Mouse (Mus musculus): Measurements from ENCODE around the gene Wfdc10. TPM values are rescaled to one million over a fixed set of nuclear protein-coding genes. Genes with fewer than 3 reads are reported as not detected.

Wfdc10 gene
- total and polyA plus RNA-seq, 3 experiments: not detected

GRCm38 (mm10) chr2:164670261-164670660, 14.4 kb downstream of the Wfdc10 start:
- DNase-seq: no peak
- 65% methylated on average over 5 of the region's 5 CpGs for WGBS
- TF ChIP-seq POLR2A (IDR thresholded peaks at IDR 0.05; ENCODE audit: insufficient read depth, low read depth, low read length) (no peak), CTCF (IDR thresholded peaks at IDR 0.05) (no peak), EP300 (IDR thresholded peaks at IDR 0.05; ENCODE audit: insufficient read depth, low read depth, low read length) (no peak)
- no peak overlapping the region for H3K4me3 ChIP-seq
- H3K27me3 ChIP-seq (ENCODE audit: control insufficient read depth, insufficient read depth, low read length): no peaks in the 10 kb centered on the region
- H3K27ac ChIP-seq: no peak overlapping the region
- intact Hi-C loops (cut with DNase I): no loop called here
- no peaks in the 10 kb centered on the region for H3K36me3 ChIP-seq (ENCODE audit: control insufficient read depth, insufficient read depth, low read length)
- no peak overlapping the region for H3K9ac ChIP-seq (ENCODE audit: low read depth, low read length)
- H3K79me2 ChIP-seq (replicated peaks; ENCODE audit: control insufficient read depth, insufficient read depth, low read length): no peaks in the 10 kb centered on the region
- no peaks in the 10 kb centered on the region for H3K4me1 ChIP-seq (ENCODE audit: control insufficient read depth, insufficient read depth, low read length)

GRCm38 (mm10) chr2:164670938-164671337, 15.1 kb downstream of the Wfdc10 start:
- WGBS: 24% methylated on average over 1 of the region's 1 CpGs
- H3K9ac ChIP-seq (ENCODE audit: low read depth, low read length): no peak overlapping the region
- H3K36me3 ChIP-seq (ENCODE audit: control insufficient read depth, insufficient read depth, low read length): no peaks in the 10 kb centered on the region
- intact Hi-C loops (cut with DNase I): no loop called here
- H3K4me3 ChIP-seq: no peak overlapping the region
- H3K27me3 ChIP-seq (ENCODE audit: control insufficient read depth, insufficient read depth, low read length): no peaks in the 10 kb centered on the region
- H3K4me1 ChIP-seq (ENCODE audit: control insufficient read depth, insufficient read depth, low read length): no peaks in the 10 kb centered on the region
- DNase-seq: no peak
- TF ChIP-seq POLR2A (IDR thresholded peaks at IDR 0.05; ENCODE audit: insufficient read depth, low read depth, low read length): no peak
- TF ChIP-seq EP300 (IDR thresholded peaks at IDR 0.05; ENCODE audit: insufficient read depth, low read depth, low read length): no peak
- no peak for TF ChIP-seq CTCF (IDR thresholded peaks at IDR 0.05)
- H3K79me2 ChIP-seq (replicated peaks; ENCODE audit: control insufficient read depth, insufficient read depth, low read length): no peaks in the 10 kb centered on the region
- no peak overlapping the region for H3K27ac ChIP-seq

- no peak for TF ChIP-seq POLR2A (IDR thresholded peaks at IDR 0.05; ENCODE audit: insufficient read depth, low read depth, low read length)
- TF ChIP-seq CTCF (IDR thresholded peaks at IDR 0.05): no peak
- no peak for TF ChIP-seq EP300 (IDR thresholded peaks at IDR 0.05; ENCODE audit: insufficient read depth, low read depth, low read length)
- 62% methylated on average over 7 of the region's 7 CpGs for WGBS
- intact Hi-C loops (cut with DNase I): no loop called here
Measured at GRCm38 (mm10) chr2:164673987-164674386, 18.1 kb downstream of the Wfdc10 start, which contains the start of gene Wfdc11. Gene Wfdc11, minus strand, starts transcription at chr2:164674087.

GRCm38 (mm10) chr2:164676103-164676502, 20.3 kb downstream of the Wfdc10 start:
- H3K79me2 ChIP-seq (replicated peaks; ENCODE audit: control insufficient read depth, insufficient read depth, low read length): no peaks in the 10 kb centered on the region
- H3K4me1 ChIP-seq (ENCODE audit: control insufficient read depth, insufficient read depth, low read length): no peaks in the 10 kb centered on the region
- H3K27ac ChIP-seq: no peak overlapping the region
- 74% methylated on average over 7 of the region's 7 CpGs for WGBS
- TF ChIP-seq EP300 (IDR thresholded peaks at IDR 0.05; ENCODE audit: insufficient read depth, low read depth, low read length): no peak
- TF ChIP-seq CTCF (IDR thresholded peaks at IDR 0.05): peak; percentile 15; the same call in 1 of the 2 replicates
- TF ChIP-seq POLR2A (IDR thresholded peaks at IDR 0.05; ENCODE audit: insufficient read depth, low read depth, low read length): no peak
- H3K4me3 ChIP-seq: no peak overlapping the region
- H3K36me3 ChIP-seq (ENCODE audit: control insufficient read depth, insufficient read depth, low read length): no peaks in the 10 kb centered on the region
- DNase-seq: no peak
- no peak overlapping the region for H3K9ac ChIP-seq (ENCODE audit: low read depth, low read length)
- no peaks in the 10 kb centered on the region for H3K27me3 ChIP-seq (ENCODE audit: control insufficient read depth, insufficient read depth, low read length)
- intact Hi-C loops (cut with DNase I): no loop called here

More at GRCm38 (mm10) chr2:164673987-164674386, 18.1 kb downstream of the Wfdc10 start, which contains the start of gene Wfdc11:
- H3K79me2 ChIP-seq (replicated peaks; ENCODE audit: control insufficient read depth, insufficient read depth, low read length): no peaks in the 10 kb centered on the region
- no peaks in the 10 kb centered on the region for H3K4me1 ChIP-seq (ENCODE audit: control insufficient read depth, insufficient read depth, low read length)
- DNase-seq: no peak
- no peak within 1 kb of the TSS for H3K4me3 ChIP-seq
- no peak within 1 kb of the TSS for H3K27ac ChIP-seq
- H3K36me3 ChIP-seq (ENCODE audit: control insufficient read depth, insufficient read depth, low read length): no peaks in the 10 kb centered on the region
- no peaks in the 10 kb centered on the region for H3K27me3 ChIP-seq (ENCODE audit: control insufficient read depth, insufficient read depth, low read length)
- no peak within 1 kb of the TSS for H3K9ac ChIP-seq (ENCODE audit: low read depth, low read length)

GRCm38 (mm10) chr2:164676916-164677685, 21.3 kb downstream of the Wfdc10 start:
- H3K27ac ChIP-seq: no peak overlapping the region
- TF ChIP-seq CTCF (IDR thresholded peaks at IDR 0.05) (no peak), EP300 (IDR thresholded peaks at IDR 0.05; ENCODE audit: insufficient read depth, low read depth, low read length) (no peak), POLR2A (IDR thresholded peaks at IDR 0.05; ENCODE audit: insufficient read depth, low read depth, low read length) (no peak)
- DNase-seq: no peak
- no peaks in the 10 kb centered on the region for H3K36me3 ChIP-seq (ENCODE audit: control insufficient read depth, insufficient read depth, low read length)
- no peaks in the 10 kb centered on the region for H3K79me2 ChIP-seq (replicated peaks; ENCODE audit: control insufficient read depth, insufficient read depth, low read length)
- no peaks in the 10 kb centered on the region for H3K27me3 ChIP-seq (ENCODE audit: control insufficient read depth, insufficient read depth, low read length)
- H3K9ac ChIP-seq (ENCODE audit: low read depth, low read length): no peak overlapping the region
- intact Hi-C loops (cut with DNase I): no loop called here
- no peaks in the 10 kb centered on the region for H3K4me1 ChIP-seq (ENCODE audit: control insufficient read depth, insufficient read depth, low read length)
- H3K4me3 ChIP-seq: no peak overlapping the region
- 72% methylated on average over 16 of the region's 16 CpGs for WGBS

Data from heart, adult 2 months (tissue).